Mouse (Mus musculus) spleen, postnatal 36 days (tissue): ENCODE data around the gene Ncapg2.

ENCODE experiments used
- DNase-seq, 2 experiments: peaks; one replicate each; pipeline ENCODE4 v3.0.0; 2022; ENCODE audit warnings: low spot score in 2 of 2, mixed read lengths in 1 of 2

Ncapg2 gene

GRCm38 (mm10) chr12:116442184-116442583 is 37.0 kb downstream of the Ncapg2 start:
- no peak for DNase-seq

- DNase-seq = no peak
Observed at GRCm38 (mm10) chr12:116449536-116449935, 44.3 kb downstream of the Ncapg2 start.

GRCm38 (mm10) chr12:116460379-116461065 is 55.3 kb downstream of the Ncapg2 start:
- DNase-seq = no peak

- DNase-seq = peak; percentile 6 to 14
Observed at GRCm38 (mm10) chr12:116467030-116467429, 61.8 kb downstream of the Ncapg2 start.

DNA sequence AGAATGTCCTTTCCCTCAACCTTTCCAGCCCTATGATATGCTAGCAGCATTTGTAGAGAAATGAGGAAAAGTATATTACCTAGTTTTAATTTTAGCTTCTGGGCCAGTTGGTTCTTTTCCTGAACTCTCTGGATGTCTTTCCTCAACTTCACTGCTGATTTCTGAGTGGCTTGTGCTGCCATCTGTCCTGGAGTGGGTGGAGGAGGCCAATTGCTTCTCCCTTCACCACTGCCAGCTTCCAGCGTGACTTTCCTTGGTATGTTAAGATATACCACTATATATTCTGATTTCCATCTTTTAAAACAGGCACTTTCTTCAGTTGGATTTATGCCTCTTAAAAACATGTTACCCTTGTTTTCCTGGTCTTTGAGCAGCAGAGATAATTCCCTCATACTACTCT is 63.1 kb downstream of the Ncapg2 start:
- no peak for DNase-seq

DNA sequence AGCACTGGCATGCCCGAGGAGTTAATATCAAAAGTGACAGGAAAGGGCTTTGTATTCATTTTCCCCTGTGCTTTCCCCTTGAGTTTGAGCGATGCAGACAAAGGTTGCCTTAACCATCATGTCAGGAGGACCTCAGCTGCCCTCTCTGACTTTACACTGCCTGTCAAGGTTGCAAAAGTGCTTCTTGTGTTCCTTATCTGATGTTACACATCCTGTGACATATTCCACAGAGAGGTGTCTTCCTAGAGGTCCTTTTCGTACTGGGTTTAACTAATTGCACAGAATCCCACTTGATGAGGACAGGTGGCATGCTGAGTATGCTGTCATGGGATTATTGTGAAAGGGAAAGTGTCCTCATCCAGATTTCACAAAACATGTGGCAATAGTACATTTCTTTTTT is 63.9 kb downstream of the Ncapg2 start:
- DNase-seq = no peak

DNA sequence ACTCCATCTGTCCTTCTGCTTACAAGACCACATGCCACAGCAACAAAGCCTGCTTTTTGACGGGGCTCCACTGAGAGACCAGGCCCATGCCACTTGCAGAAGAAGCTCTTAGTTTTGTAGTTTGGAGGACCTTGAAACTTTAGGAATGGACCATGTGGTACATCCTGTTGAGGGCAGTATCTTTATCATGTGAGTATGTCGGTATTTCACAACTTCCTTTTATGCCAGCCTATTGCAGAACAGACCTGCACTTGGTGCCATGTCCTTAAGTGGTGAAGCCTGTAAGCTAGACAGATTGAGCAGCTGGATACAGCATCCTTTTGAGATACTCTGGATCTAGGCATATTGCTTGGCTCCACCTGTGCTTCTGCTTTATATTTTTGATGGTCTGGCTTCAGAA is 68.1 kb downstream of the Ncapg2 start:
- DNase-seq = no peak

DNA sequence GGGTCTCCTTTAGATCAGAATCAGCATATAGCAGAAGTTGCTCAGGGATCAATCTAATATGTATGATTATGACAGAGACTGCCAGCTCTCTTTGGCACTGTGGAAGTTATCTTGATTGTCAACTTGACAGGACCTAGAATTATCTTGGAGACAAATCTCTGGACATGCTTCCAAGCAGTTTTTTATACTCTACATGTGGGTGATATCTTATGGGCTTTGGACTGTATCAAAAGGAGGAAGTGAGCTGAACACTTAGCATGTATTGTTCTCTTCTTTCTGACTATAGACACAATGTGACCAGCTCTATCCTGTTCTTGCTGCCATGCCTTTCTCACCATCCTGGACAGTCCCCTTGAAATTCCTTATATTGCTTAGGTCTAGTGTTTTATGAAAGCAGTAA is 68.6 kb downstream of the Ncapg2 start:
- DNase-seq = no peak

GRCm38 (mm10) chr12:116474676-116475075 is 69.5 kb downstream of the Ncapg2 start:
- no peak for DNase-seq

- no peak for DNase-seq
Observed at GRCm38 (mm10) chr12:116478771-116479170, 73.6 kb downstream of the Ncapg2 start.

GRCm38 (mm10) chr12:116481921-116482320 is 76.7 kb downstream of the Ncapg2 start:
- DNase-seq = no peak

GRCm38 (mm10) chr12:116483581-116483980 is 78.4 kb downstream of the Ncapg2 start:
- DNase-seq = no peak

GRCm38 (mm10) chr12:116484991-116485390 is 79.8 kb downstream of the Ncapg2 start:
- DNase-seq = no peak

DNA sequence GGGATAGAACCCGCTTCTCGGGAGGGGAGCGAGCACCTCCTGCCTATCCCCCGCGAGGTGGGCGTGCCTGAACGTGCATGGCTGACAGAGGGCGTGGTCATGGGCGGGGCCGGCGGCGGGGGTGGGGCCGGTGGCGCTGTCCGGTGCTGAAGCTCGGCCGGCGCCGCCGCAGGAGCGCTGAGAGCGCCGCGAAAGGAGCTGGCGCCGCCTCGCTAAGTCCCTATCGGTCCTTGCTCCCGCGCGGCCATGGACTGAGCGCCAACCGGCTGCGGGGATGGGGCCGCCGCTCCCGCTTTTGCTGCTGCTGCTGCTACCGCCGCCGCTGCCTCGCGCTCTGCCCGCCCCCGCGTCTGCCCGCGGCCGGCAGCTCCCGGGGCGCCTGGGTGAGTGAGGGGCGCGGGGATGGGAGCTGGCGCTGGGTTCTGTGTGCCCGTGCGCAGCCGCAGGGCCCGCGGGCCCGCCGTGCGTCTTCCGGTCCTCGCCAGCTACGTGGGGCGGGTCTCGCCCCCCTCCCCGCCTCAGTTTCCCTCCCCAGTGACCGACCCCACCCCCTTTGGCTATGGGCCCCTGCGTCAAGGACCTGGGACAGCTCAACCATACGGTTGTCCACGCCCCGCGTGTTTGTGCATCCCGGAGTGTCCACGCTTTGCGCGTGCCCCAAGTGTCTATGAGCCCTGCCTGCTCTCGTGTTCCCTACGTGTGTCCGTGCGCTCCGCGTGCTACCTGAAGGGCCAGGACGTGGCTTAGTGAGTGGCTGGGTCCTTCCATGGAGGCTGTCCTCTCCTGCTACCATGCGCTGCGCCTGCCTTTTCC is 80.6 kb downstream of the Ncapg2 start, which contains the start of gene Ptprn2:
Gene Ptprn2 (plus strand): TSS at position 130 of the 813 bp plus-strand sequence.
- peak; percentile 14 to 25 for DNase-seq

DNA sequence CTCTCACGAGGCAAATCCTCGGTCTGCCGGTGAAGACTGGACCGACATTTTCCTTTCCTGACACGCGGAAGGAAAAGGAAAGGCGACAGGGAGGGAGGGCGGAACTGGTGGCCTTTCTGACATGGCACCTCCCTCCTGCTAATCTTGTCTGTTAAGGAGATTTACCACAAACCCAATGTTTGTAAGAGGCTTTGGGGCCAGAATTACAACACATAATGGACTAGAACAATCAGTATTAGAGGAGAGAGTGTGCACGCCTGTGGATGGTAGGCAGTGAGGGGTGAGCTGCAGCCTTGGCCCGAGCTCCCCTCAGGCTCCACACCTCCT is 81.2 kb downstream of the Ncapg2 start:
- no peak for DNase-seq

- DNase-seq = no peak
Observed at GRCm38 (mm10) chr12:116488836-116489235, 83.6 kb downstream of the Ncapg2 start.

GRCm38 (mm10) chr12:116490575-116491356 is 85.6 kb downstream of the Ncapg2 start:
- no peak for DNase-seq

GRCm38 (mm10) chr12:116498666-116499065 is 93.5 kb downstream of the Ncapg2 start:
- no peak for DNase-seq

- no peak for DNase-seq
Observed at GRCm38 (mm10) chr12:116500652-116501051, 95.5 kb downstream of the Ncapg2 start.

DNA sequence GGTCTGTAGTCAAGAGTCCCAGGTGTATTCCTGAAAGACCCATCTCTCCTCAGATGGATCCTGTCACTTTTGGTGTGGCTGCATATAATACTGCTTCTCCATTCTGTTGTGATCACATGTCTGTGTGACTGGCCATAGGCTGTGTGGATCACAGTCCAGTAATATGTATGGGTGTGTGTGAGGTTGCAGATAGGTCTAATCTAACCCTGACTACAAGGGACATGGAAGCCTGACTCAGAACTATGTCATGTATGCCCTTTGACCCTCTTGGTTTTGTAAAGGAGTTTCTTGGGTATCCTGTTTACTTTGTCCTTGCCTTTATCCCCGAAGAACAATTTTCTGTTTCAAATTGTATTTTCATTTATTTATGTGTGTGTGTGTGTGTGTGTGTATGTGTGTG is 107.3 kb downstream of the Ncapg2 start:
- no peak for DNase-seq
